Mouse (Mus musculus) forebrain, embryonic 12.5 days (tissue): ENCODE results near the gene Gdi1. TPM values are rescaled to one million over a fixed set of nuclear protein-coding genes. Genes with fewer than 3 reads are reported as not detected.
"Not testable (repeated sequence)": the region's sequence is repeated elsewhere in the genome, so short reads cannot be mapped to it uniquely, and the experiment has no call there.

ENCODE experiments used
- ATAC-seq: fragments of 200-750 bp; cut with Nextera tagmentation; 2 replicates; pipeline ENCODE4 v1.8.0; 2017; ENCODE audit warnings: moderate TSS enrichment; ENCODE audit not compliant: low FRiP score
- H3K27ac ChIP-seq: fragments of 300-500 bp; sonication (generic); 2 replicates; pipeline ENCODE4 v1.5.1; 2016; ENCODE audit warnings: mild to moderate bottlenecking
- H3K27me3 ChIP-seq: fragments of 300-500 bp; sonication (generic); 2 replicates; pipeline ENCODE4 v1.6.1; 2016; ENCODE audit warnings: mild to moderate bottlenecking
- H3K36me3 ChIP-seq: fragments of 300-500 bp; sonication (generic); replicated peaks from 2 replicates; pipeline ENCODE4 v1.6.1; 2016; ENCODE audit warnings: mild to moderate bottlenecking
- H3K4me1 ChIP-seq: fragments of 300-500 bp; sonication (generic); 2 replicates; pipeline ENCODE4 v1.6.1; 2016
- H3K4me2 ChIP-seq: fragments of 300-500 bp; sonication (generic); 2 replicates; pipeline ENCODE4 v1.6.1; 2016; ENCODE audit warnings: mild to moderate bottlenecking, moderate library complexity
- H3K4me3 ChIP-seq: fragments of 300-500 bp; sonication (generic); replicated peaks from 2 replicates; pipeline ENCODE4 v1.5.1; 2016; ENCODE audit warnings: mild to moderate bottlenecking
- H3K9ac ChIP-seq: fragments of 300-500 bp; sonication (generic); 2 replicates; pipeline ENCODE4 v1.6.1; 2016; ENCODE audit warnings: mild to moderate bottlenecking
- H3K9me3 ChIP-seq: fragments of 300-500 bp; sonication (generic); 2 replicates; pipeline ENCODE4 v1.6.1; 2016
- WGBS: fragments of 180-500 bp; shearing (Covaris S2); methylation state at CpG from one replicate; pipeline ENCODE4 v1.1.7; 2016; 5-methylcytosine and 5-hydroxymethylcytosine counted together
- microRNA-seq: library from miRNA; unstranded; fragments of <30 nt; microRNA quantifications from one replicate; pipeline ENCODE4, GENCODE M21; 2017
- polyA plus RNA-seq: library from polyadenylated mRNA; unstranded; fragments of >200 nt; fragmentation: Nextera tagmentation; extraction: Ambion mirVana; gene quantifications from 2 replicates; pipeline ENCODE4 v1.2.1, GENCODE M21; 2016

Gdi1 gene
- polyA plus RNA-seq, 1 experiment from 2014 or later = 561 TPM

DNA sequence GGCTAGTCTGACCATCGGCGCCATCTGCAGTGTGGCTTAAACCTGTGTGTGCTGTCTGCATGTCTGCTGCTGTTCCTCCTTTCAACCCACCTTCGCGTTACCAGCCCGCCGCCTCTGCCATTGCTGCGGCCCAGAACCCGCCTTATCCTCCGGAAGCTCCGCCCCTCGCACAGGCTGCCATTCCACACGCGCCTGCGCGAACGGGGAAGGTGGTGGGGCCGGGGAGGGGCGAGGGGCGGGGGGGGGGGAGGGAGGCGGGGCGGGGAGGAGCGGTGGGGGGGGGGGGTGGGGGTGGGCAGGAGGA, 48.6 kb downstream of the Gdi1 start, which contains the start of gene Lage3:
TSS of gene Lage3 (minus strand) at position 152 of the 304 bp plus-strand sequence.
- Histone ChIP-seq H3K27ac (peak within 1 kb of the TSS; percentile 53), H3K36me3 (no peaks in the 10 kb centered on the region)
- WGBS = 17% methylated on average over 12 of the region's 22 CpGs

DNA sequence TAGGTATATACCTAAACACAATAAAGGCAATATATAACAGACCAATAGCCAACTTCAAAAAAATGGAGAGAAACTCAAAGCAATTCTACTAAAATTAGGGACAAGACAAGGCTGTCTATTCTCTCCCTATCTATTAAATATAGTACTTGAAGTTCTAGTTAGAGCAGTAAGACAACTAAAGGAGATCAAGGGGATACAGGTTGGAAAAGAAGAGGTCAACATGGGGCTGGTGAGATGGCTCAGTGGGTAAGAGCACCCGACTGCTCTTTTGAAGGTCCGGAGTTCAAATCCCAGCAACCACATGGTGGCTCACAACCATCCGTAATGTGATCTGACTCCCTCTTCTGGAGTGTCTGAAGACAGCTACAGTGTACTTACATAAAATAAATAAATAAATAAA, 52.3 kb downstream of the Gdi1 start:
- not testable (repeated sequence) for H3K27me3 ChIP-seq, H3K4me1 ChIP-seq, H3K36me3 ChIP-seq, H3K9me3 ChIP-seq, H3K9ac ChIP-seq, ATAC-seq, H3K4me2 ChIP-seq, H3K4me3 ChIP-seq, H3K27ac ChIP-seq
- WGBS = 94% methylated on average over 3 of the region's 3 CpGs

More for the DNA sequence above, 48.6 kb downstream of the Gdi1 start, which contains the start of gene Lage3:
- H3K4me1 ChIP-seq = peaks cover 4% of the 10 kb centered on the region; the same call in 1 of the 2 replicates
- no peaks in the 10 kb centered on the region for H3K27me3 ChIP-seq
- peak; percentile 89 for ATAC-seq
- peak within 1 kb of the TSS; percentile 62 for H3K4me2 ChIP-seq
- peak within 1 kb of the TSS; percentile 61 for H3K9ac ChIP-seq
- peak within 1 kb of the TSS; percentile 43 for H3K4me3 ChIP-seq
- no peaks in the 10 kb centered on the region for H3K9me3 ChIP-seq

DNA sequence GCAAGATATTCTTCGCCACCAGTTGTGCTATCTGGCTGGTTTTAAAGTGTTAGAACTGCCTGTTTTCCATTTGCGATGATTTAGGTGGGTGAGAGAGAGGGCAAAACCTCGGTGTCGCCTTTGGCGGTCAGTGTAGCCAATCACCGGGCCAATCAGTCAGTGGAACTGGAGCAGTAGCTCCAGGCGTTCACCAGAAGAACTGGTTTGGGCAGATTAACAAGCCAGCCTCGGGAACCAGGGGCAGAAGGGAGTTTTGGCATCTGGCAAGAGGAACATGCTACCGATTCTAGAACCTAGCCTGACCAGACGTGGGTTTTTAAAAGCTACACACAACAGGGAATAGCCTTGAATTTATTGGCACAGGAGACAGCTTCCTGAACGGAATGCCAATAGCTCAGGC, 54.4 kb downstream of the Gdi1 start:
- H3K36me3 ChIP-seq = no peaks in the 10 kb centered on the region
- no peak overlapping the region for H3K4me2 ChIP-seq
- no peaks in the 10 kb centered on the region for H3K4me1 ChIP-seq
- no peak overlapping the region for H3K4me3 ChIP-seq
- no peak overlapping the region for H3K9ac ChIP-seq
- no peaks in the 10 kb centered on the region for H3K27me3 ChIP-seq
- WGBS = 41% methylated on average over 11 of the region's 11 CpGs
- H3K27ac ChIP-seq = no peak overlapping the region
- no peaks in the 10 kb centered on the region for H3K9me3 ChIP-seq
- ATAC-seq = no peak

Small RNA genes lying within 50 kb of the gene (microRNA-seq; reads per million reads assigned to microRNA genes)
- gene Mir7091 (not detected), gene Mir7092 (0.73 reads per million)

Other genes with a start within 250 kb of the Gdi1 start
- not detected in 2 replicates for gene Opn1mw, start 177.5 kb upstream of the Gdi1 start, polyA plus RNA-seq
- 18.2 and 19.2 TPM in 2 replicates for gene Mecp2, start 169.6 kb upstream of the Gdi1 start, polyA plus RNA-seq
- gene Tex28, start 137.2 kb upstream of the Gdi1 start, polyA plus RNA-seq = not detected in 2 replicates
- gene Tktl1, start 127.7 kb upstream of the Gdi1 start, polyA plus RNA-seq = 0.13 and 0.19 TPM in 2 replicates
- 198 and 216 TPM in 2 replicates for gene Flna, start 55.2 kb upstream of the Gdi1 start, polyA plus RNA-seq
- 20.5 and 23.5 TPM in 2 replicates for gene Emd, start 50.3 kb upstream of the Gdi1 start, polyA plus RNA-seq
- gene Rpl10, start 34.2 kb upstream of the Gdi1 start, polyA plus RNA-seq = 555 and 564 TPM in 2 replicates
- 81.6 and 84.3 TPM in 2 replicates for gene Taz, start 23.1 kb upstream of the Gdi1 start, polyA plus RNA-seq
- gene Dnase1l1, start 22.7 kb upstream of the Gdi1 start, polyA plus RNA-seq = 5.0 TPM in 2 replicates
- gene Atp6ap1, start 7.9 kb upstream of the Gdi1 start, polyA plus RNA-seq = 101 and 104 TPM in 2 replicates
- 64.1 and 68.6 TPM in 2 replicates for gene Fam50a, start 8.0 kb downstream of the Gdi1 start, polyA plus RNA-seq
- gene Plxna3, start 24.1 kb downstream of the Gdi1 start, polyA plus RNA-seq = 47.7 and 55.3 TPM in 2 replicates
- 105 and 106 TPM in 2 replicates for gene Lage3, start 48.6 kb downstream of the Gdi1 start, polyA plus RNA-seq
- gene Ubl4a, start 68.2 kb downstream of the Gdi1 start, polyA plus RNA-seq = 68.2 and 68.5 TPM in 2 replicates
- 8.3 and 8.8 TPM in 2 replicates for gene Slc10a3, start 68.4 kb downstream of the Gdi1 start, polyA plus RNA-seq
- 29.1 and 34.0 TPM in 2 replicates for gene Fam3a, start 88.3 kb downstream of the Gdi1 start, polyA plus RNA-seq
- gene Ikbkg, start 88.3 kb downstream of the Gdi1 start, polyA plus RNA-seq = 23.7 and 26.1 TPM in 2 replicates
- 51.0 and 51.6 TPM in 2 replicates for gene G6pdx, start 124.2 kb downstream of the Gdi1 start, polyA plus RNA-seq
- not detected in 2 replicates for gene Gm6880, start 176.4 kb downstream of the Gdi1 start, polyA plus RNA-seq